Mouse (Mus musculus) heart, adult 10 weeks (tissue): Measurements from ENCODE around the gene Bmpr2. TPM values are rescaled to one million over a fixed set of nuclear protein-coding genes. Genes with fewer than 3 reads are reported as not detected.

Experiments used
- polyA plus RNA-seq: library from polyadenylated mRNA; stranded (reverse); fragments of 350-450 nt; fragmentation: Illumina TruSeq; extraction: RNeasy Lipid Tissue Mini Kit (QIAGEN cat#74804); gene quantifications from one replicate; pipeline ENCODE4 v1.2.3, GENCODE M21; 2014; ENCODE audit warnings: low read depth, low replicate concordance

Bmpr2 gene
- 20.2 TPM for polyA plus RNA-seq

GRCm38 (mm10) chr1:59763164-59763768 lies at the start of gene Bmpr2:
Bmpr2 (plus strand) TSS chr1:59763400.

GRCm38 (mm10) chr1:59912413-59913157 lies 149.4 kb downstream of the Bmpr2 start, which contains the start of gene Fam117b:
Fam117b (plus strand) TSS chr1:59913006.

Other genes starting within 250 kb of the Bmpr2 start
- gene Gm973, start 247.1 kb upstream of the Bmpr2 start, polyA plus RNA-seq = not detected
- 105 TPM for gene Sumo1, start 92.6 kb upstream of the Bmpr2 start, polyA plus RNA-seq
- gene Nop58, start 78.4 kb upstream of the Bmpr2 start, polyA plus RNA-seq = 49.9 TPM
- gene Fam117b, start 149.6 kb downstream of the Bmpr2 start, polyA plus RNA-seq = 8.2 TPM